Mouse (Mus musculus) C2C12 (cell line): ENCODE measurements around the gene Csde1. TPM values are rescaled to one million over a fixed set of nuclear protein-coding genes. Genes with fewer than 3 reads are reported as not detected.

Source experiments
- H3K27me3 ChIP-seq: one replicate; pipeline ENCODE4 v1.6.1; 2011; ENCODE audit not compliant: control insufficient read depth, insufficient read depth, insufficient read length
- H3K36me3 ChIP-seq: one replicate; pipeline ENCODE4 v1.6.1; 2011; ENCODE audit not compliant: control insufficient read depth, insufficient read depth
- H3K4me3 ChIP-seq: one replicate; pipeline ENCODE4 v1.5.1; 2011; ENCODE audit warnings: mild to moderate bottlenecking, control low read depth; ENCODE audit not compliant: poor library complexity, insufficient read depth, severe bottlenecking
- H3K79me2 ChIP-seq: one replicate; pipeline ENCODE4 v1.6.1; 2011; ENCODE audit not compliant: control insufficient read depth, insufficient read depth
- H3K79me3 ChIP-seq: one replicate; pipeline ENCODE4 v1.6.1; 2011; ENCODE audit warnings: low read depth, control low read depth
- H3ac ChIP-seq: one replicate; pipeline ENCODE3; 2011; ENCODE audit warnings: low read depth; ENCODE audit not compliant: control insufficient read depth, insufficient read length
- CEBPB ChIP-seq: IDR thresholded peaks from one replicate; pipeline ENCODE4 v1.6.1; 2011; ENCODE audit warnings: low read depth, mild to moderate bottlenecking, control low read depth, moderate library complexity
- CTCF ChIP-seq: IDR thresholded peaks from one replicate; pipeline ENCODE4 v1.5.1; 2011; ENCODE audit not compliant: control insufficient read depth, insufficient read depth, insufficient read length
- FOSL1 ChIP-seq: IDR thresholded peaks from one replicate; pipeline ENCODE4 v1.8.0; 2011; ENCODE audit warnings: mild to moderate bottlenecking, low read length; ENCODE audit not compliant: poor library complexity, insufficient read depth, severe bottlenecking
- MAX ChIP-seq: IDR thresholded peaks from one replicate; pipeline ENCODE4 v1.6.1; 2011; ENCODE audit warnings: mild to moderate bottlenecking, control low read depth
- MYOD1 ChIP-seq: IDR thresholded peaks from one replicate; pipeline ENCODE4 v1.6.1; 2011; ENCODE audit warnings: low read depth; ENCODE audit not compliant: control insufficient read depth, insufficient read length
- MYOG ChIP-seq: IDR thresholded peaks from one replicate; pipeline ENCODE4 v1.6.1; 2011; ENCODE audit not compliant: control insufficient read depth, insufficient read length; ENCODE audit errors: extremely low read depth
- USF1 ChIP-seq: IDR thresholded peaks from one replicate; pipeline ENCODE4 v1.6.1; 2011; ENCODE audit warnings: low read depth, mild to moderate bottlenecking, control low read depth, moderate library complexity
- polyA plus RNA-seq: library from polyadenylated mRNA; unstranded; fragments of >200 nt; fragmentation: generic; extraction: Trizol; gene quantifications from one replicate; pipeline ENCODE4 v1.2.1, GENCODE M21; 2012; ENCODE audit warnings: missing spikeins

Csde1 gene
- polyA plus RNA-seq, 1 experiment, result 68.4 TPM

DNA sequence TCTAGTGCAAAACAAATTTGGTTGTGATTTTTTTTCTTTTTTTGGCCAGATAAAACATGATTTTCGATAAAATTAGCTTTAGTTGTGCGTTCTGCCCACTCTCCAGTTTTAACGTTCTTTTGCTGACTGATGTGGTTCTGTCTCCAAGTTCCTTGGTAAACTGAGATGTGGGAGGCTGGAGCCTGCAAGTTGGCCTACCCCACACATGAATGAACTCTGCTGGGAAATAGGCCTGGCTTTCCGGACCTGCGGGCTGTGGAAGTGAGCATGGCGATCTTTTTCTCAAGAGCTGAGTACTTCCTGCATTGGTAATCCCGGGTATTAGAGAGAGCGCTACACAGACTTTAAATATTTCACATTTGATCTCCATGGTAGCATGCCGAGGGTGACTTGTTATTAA, 55.6 kb downstream of the Csde1 start:
- no peak overlapping the region for H3K4me3 ChIP-seq
- no peaks in the 10 kb centered on the region for H3K27me3 ChIP-seq
- H3K36me3 ChIP-seq, result no peaks in the 10 kb centered on the region
- TF ChIP-seq CTCF (no peak), FOSL1 (no peak), MAX (no peak), MYOD1 (no peak), MYOG (no peak), CEBPB (no peak), USF1 (no peak)
- H3ac ChIP-seq, result no peak overlapping the region
- H3K79me3 ChIP-seq, result no peaks in the 10 kb centered on the region
- H3K79me2 ChIP-seq, result no peaks in the 10 kb centered on the region

- Histone ChIP-seq H3ac (no peak overlapping the region), H3K79me3 (no peaks in the 10 kb centered on the region), H3K27me3 (no peaks in the 10 kb centered on the region), H3K36me3 (no peaks in the 10 kb centered on the region), H3K4me3 (no peak overlapping the region), H3K79me2 (no peaks in the 10 kb centered on the region)
- TF ChIP-seq MAX, result no peak
Observed at GRCm38 (mm10) chr3:103076476-103076875, 56.2 kb downstream of the Csde1 start.

- TF ChIP-seq MYOG (no peak), MAX (no peak), MYOD1 (no peak), CTCF (no peak)
- Histone ChIP-seq H3K36me3 (no peaks in the 10 kb centered on the region), H3K79me3 (no peaks in the 10 kb centered on the region), H3K4me3 (no peak overlapping the region), H3K79me2 (no peaks in the 10 kb centered on the region), H3K27me3 (no peaks in the 10 kb centered on the region), H3ac (no peak overlapping the region)
Observed at GRCm38 (mm10) chr3:103079301-103079700, 59.1 kb downstream of the Csde1 start.

DNA sequence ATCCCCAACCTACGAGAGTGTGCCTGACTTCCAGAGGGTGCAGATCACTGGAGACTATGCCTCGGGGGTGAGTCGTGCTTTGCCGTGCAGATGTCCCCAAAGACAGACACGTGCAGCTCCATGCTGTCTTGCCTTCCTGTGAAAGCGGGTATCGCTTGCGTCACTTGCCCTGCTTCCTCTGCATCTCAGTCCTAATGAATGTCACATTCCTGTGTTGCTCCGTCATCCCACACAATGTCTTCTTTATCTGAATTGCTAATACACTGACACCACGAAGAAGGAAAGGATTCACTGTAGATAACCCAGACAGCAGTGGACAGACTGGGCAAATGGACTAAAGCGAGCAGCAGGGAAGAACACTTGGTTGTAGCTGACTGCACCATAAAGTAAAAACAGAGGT, 60.8 kb downstream of the Csde1 start:
- TF ChIP-seq CTCF (no peak), CEBPB (peak; percentile 26), MYOD1 (no peak)

DNA sequence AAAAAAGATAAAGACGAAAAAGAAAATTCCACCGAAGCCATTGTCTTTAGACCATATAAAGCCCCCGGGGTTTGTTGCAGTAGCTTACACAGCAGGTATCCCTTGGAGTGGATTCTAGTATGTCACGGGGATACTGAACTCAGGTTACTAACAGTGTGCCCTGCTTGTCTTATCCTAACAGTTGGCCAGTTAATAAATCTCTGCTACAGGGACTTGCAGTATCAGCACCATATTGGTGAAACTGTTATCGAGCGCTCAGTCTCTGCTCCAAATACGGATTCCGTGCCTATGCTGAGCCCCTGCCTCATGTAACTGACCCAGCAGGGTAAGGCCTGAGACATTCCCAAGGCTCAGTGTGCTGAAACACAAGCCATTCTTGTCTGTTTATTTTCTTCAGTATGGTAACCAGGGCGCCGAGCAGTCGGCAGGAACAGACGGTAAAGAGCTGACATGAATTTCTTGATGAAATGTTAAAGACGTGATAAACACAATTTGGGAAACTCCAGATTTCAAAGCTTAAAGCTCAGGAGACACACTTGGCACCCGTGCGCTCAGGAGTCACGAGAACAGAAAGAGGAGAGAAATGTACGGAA, 61.7 kb downstream of the Csde1 start:
- TF ChIP-seq MAX, result no peak
- no peak for TF ChIP-seq USF1
- TF ChIP-seq MYOG, result no peak
- no peak for TF ChIP-seq CEBPB
- TF ChIP-seq FOSL1, result no peak
- no peak for TF ChIP-seq MYOD1

More for the DNA sequence above, 60.8 kb downstream of the Csde1 start:
- no peaks in the 10 kb centered on the region for H3K79me2 ChIP-seq
- H3K79me3 ChIP-seq, result no peaks in the 10 kb centered on the region
- H3K36me3 ChIP-seq, result no peaks in the 10 kb centered on the region
- no peaks in the 10 kb centered on the region for H3K27me3 ChIP-seq
- H3ac ChIP-seq, result no peak overlapping the region
- no peak overlapping the region for H3K4me3 ChIP-seq

DNA sequence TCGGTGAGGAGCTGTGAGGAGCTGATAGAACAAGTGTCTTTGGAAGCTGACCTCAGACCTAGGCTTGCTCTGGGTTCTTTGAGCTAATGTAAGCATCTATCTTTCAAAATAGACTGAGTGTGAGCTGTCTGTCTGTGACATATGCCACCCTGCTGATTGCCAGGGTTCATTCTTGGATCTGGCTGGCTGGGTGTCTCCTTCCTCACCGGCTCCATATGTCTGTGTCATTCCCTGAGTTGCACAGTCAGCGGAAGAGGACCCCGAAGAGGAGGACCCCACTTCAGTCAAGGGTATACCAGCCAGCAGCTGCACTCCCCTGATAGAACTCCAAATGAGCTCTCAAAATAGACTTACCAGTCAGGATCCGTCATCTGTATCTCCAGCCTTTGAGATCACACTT, 62.5 kb downstream of the Csde1 start:
- Histone ChIP-seq H3K27me3 (no peaks in the 10 kb centered on the region), H3K36me3 (no peaks in the 10 kb centered on the region), H3ac (no peak overlapping the region), H3K4me3 (no peak overlapping the region), H3K79me2 (no peaks in the 10 kb centered on the region), H3K79me3 (no peaks in the 10 kb centered on the region)
- TF ChIP-seq CEBPB, result no peak
- TF ChIP-seq MYOD1, result no peak
- no peak for TF ChIP-seq MAX
- no peak for TF ChIP-seq CTCF
- TF ChIP-seq MYOG, result no peak
- TF ChIP-seq USF1, result no peak
- TF ChIP-seq FOSL1, result no peak

More for the DNA sequence above, 61.7 kb downstream of the Csde1 start:
- no peaks in the 10 kb centered on the region for H3K27me3 ChIP-seq
- no peaks in the 10 kb centered on the region for H3K36me3 ChIP-seq
- H3K4me3 ChIP-seq, result no peak overlapping the region
- no peak overlapping the region for H3ac ChIP-seq
- no peaks in the 10 kb centered on the region for H3K79me3 ChIP-seq
- H3K79me2 ChIP-seq, result no peaks in the 10 kb centered on the region
